Mouse (Mus musculus) neutrophil, adult 5-6 weeks (primary cell): Measurements from ENCODE around the gene Heatr4. TPM values are rescaled to one million over a fixed set of nuclear protein-coding genes. Genes with fewer than 3 reads are reported as not detected.

ENCODE experiments used
- ATAC-seq: fragments of 151-379, 151-347 bp; 2 replicates; pipeline ENCODE4 v1.8.0; 2017; ENCODE audit warnings: mild to moderate bottlenecking, moderate TSS enrichment; ENCODE audit not compliant: insufficient number of reproducible peaks, poor library complexity, low FRiP score, severe bottlenecking; ENCODE audit errors: extremely low read depth
- total RNA-seq: library from RNA; stranded (forward); fragments of 200-1000 nt; gene quantifications from 2 replicates; pipeline ENCODE4 v1.2.3, GENCODE M21; 2017

The Heatr4 gene
- total RNA-seq, 1 experiment from 2014 or later = not detected

DNA sequence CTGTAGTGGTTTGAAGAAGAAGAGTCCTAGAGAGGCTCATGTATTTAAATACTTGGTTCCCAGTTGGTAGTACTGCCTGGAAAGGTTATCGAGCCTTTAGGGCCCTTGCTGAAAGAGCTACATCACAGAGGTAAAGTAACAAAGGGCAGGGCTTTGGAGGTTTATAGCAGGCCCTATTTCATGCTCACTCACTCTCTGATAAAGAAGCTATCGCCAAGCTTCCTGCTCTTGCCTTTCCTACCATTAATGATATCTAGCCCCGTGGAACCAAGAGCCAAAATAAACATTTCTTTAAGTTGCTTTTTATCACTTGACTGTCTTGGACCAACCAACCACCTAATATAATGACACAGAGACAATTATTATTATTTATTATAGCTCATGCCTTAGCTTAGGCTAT lies 15.8 kb upstream of the Heatr4 start:
- no peak for ATAC-seq

DNA sequence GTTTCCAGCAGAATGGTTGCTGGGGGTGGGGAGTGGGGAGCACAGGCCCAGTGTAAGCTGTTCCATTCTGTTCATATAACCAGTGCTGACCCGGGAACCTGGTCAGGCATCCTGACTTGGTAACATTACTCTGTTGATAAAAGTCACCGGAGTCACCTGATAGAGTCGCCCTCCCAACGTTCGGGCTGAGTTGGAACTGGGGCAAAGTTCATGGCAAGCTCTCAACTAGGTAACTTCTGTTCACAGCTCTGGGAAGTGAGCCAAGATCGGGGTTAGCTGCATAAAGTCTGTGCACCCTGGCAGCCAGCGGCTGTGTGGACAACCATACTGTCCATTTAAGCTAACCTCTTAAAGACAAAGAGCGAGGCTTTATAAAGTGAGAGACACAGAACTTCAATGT lies 14.6 kb upstream of the Heatr4 start:
- 0 out of 2 replicates have a peak, but pooled peaks have one; percentile 16 for ATAC-seq

DNA sequence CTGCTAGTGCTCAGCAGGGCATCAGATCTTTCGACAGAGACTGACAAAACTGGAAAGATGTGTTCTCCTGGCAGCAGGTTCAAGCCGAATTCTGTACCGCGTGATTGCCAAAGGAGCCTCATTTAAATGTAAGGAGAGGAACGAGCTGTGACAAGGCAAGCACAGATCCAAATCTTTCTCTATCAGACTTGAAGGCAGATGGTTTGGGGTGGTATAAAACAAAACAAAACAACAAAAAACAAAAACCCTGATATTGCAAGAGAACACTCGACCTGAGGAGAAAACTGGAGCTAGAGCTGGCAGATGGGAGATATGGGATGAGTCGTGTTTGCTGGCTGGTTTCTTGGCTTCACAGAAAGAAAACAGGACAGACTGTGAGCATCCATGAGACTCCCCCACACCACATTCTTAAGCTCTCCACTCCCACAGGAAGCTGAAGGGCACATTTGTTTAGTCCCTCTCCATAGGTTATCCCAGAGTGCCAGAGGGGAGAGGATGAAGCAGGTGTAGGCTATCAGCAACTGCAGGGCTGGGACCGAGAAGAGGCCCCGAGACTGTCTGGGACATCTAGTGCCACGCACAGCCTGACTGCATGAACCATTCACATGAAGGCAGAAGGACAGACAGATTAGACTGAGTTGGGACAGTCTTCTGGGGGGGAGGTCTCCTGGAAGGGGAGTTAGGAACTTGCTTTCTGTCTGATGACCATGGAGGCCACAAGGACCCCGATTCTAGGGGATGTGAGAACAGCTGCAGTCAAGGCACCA lies 13.9 kb upstream of the Heatr4 start:
- ATAC-seq = no peak

DNA sequence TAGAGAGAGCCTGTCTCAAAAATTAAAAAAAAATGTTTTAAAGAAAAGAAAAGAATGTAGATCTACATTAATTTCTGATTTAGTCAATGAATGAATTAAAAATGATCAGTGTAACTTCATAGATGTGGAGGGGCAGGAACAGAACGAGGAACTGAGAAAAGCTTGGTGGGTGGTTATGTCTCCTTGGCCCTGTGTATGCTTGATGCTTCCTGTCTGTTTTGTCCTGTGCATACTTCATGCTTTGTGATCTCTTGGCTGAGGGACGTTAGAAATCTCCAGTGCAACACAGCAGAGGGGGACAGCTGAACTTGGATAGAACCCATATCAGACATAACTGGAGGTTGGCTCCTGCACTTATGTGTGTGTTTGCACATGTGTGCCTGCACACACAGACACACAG lies 12.6 kb upstream of the Heatr4 start:
- ATAC-seq = 0 out of 2 replicates have a peak, but pooled peaks have one; percentile 26

DNA sequence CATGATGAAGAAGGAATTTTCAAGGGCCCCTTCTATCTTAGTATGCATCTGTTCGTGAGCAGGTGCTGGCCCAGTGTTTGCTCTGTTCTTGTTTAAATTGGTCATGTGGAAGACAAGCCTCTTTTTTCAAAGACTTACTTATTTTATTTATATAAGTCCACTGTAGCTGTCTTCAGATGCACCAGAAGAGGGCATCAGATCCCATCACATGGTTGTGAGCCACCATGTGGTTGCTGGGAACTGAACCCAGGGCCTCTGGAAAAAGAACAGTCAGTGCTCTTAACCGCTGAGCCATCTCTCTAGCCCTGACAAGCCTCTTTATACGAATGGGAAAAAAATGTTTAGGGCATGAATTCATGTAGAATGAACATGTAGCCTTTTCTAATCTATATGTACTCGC lies 4.7 kb upstream of the Heatr4 start:
- ATAC-seq = no peak

DNA sequence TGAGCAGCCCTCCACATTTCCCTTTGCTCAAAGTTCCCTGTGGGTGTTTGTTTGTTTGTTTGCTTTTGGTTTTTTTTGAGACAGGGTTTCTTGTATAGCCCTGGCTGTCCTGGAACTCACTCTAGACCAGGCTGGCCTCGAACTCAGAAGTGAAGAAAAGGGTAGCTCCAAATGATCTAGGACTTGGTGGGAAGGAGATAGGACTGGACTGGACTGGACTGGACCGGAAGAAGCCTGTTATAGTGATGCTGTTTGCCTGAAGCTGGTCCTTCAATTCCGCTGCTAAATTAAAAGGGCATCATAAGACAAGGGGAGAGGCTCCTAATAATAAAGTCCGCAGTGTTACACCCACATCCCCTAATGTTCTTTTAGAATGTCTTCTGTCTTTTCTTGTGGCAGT lies 3.8 kb upstream of the Heatr4 start:
- ATAC-seq = no peak

DNA sequence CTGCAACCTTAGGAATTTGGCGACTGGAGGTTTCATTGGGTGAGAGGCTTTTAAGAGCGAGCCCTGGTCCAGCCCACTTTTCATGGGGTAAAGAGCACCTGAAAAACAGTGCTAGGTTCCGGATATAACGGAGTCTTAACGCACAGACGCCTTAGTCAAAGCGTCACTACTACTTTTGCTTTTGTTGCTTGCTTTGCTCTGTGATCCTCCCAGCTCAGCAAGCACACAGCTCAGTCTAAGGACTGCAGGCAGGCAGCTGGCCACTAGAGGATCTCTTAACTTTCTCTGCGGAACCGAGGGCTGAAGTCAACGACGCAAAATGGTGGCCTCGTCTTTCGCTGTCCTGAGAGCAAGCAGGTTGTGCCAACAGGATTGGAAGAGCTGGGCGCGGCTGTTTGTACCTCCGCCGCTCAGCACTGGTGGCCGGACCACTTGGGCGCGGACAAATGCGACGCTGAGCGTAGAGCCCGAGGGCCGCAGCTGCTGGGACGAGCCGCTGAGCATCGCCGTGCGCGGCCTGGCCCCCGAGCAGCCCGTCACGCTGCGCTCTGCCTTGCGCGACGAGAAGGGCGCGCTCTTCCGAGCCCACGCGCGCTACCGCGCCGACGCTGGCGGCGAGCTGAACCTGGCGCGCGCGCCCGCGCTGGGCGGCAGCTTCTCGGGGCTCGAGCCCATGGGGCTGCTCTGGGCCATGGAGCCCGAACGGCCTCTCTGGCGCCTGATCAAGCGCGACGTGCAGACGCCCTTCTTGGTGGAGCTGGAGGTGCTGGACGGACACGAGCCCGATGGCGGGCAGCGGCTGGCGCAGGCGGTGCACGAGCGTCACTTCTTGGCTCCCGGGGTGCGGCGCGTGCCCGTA lies 3.2 kb upstream of the Heatr4 start, which contains the start of gene Acot2:
Gene Acot2, plus strand, starts transcription at position 279 of the 859 bp plus-strand sequence.
- ATAC-seq = peak; percentile 93

DNA sequence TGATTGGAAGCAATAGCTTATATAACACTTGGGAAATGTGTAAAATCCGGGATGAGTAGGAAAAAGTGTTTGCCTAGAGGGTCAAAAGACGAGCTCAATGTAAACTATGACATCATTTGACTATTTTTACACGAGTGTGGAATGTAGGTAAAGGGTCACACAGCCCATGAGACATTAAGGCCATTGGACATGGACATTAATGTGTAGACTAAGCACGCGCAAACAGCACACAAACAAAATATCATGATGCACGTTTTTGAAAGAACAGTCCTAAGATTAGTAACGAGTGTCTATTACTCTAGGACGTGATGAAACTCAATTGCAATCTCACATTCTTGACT lies 2.6 kb upstream of the Heatr4 start:
- no peak for ATAC-seq

DNA sequence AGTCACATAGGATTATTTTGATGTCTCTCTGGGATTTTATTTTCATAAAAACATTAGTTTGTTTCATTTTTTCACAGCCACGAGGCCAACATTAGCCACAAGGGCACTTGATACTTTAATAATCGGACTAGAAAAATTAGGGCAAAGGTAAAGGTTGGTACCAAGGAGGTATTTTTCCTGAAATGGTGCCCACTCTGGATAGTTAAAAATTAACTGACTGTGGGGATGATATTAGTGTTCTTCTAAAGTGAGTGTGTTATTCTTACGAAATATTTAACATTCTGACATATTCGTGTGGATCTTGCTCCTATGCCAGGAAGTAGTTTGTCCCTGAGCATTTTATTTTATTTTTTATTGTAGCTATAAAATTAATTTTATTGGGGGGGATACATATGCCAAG lies 3.0 kb downstream of the Heatr4 start:
- ATAC-seq = no peak

DNA sequence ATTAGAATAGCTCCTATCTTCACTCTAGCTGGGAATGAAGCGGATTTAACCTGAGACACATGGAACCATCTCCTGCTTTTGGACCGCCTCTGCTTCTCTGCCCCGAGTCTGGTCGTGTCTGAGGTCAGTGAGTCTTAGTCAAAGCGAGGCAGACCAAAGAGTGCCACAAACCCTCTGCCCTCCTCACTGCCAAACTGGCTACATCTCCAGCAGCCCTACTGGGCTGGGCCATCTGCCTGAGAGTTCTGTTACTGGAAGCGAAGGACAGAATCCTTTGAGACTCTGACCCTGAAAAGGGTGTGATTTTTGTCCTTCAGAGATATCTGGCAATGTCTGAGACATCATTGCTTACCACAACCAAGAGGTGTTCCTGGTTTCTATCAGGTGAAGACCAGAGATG lies 5.8 kb downstream of the Heatr4 start:
- ATAC-seq = no peak

DNA sequence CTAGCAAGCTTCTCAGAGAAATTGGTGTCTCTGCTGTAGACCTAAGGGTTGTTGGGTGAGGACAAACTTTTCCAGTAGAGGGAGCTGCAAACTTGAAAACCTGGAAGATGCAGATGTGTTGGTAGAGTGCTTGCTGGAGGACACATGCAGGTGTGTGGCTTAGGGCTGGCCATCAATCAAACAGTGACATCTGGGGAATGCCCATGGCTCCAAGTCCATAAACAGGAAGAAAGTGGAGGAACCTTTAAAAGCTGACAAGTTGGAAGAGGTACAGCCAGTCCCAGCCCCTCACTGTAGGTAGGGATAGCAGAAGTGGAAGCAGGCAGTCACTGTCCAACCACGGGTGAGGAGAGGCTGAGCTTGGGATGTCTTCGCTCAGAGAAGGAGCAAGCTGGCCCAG lies 12.5 kb downstream of the Heatr4 start:
- ATAC-seq = peak; percentile 79

DNA sequence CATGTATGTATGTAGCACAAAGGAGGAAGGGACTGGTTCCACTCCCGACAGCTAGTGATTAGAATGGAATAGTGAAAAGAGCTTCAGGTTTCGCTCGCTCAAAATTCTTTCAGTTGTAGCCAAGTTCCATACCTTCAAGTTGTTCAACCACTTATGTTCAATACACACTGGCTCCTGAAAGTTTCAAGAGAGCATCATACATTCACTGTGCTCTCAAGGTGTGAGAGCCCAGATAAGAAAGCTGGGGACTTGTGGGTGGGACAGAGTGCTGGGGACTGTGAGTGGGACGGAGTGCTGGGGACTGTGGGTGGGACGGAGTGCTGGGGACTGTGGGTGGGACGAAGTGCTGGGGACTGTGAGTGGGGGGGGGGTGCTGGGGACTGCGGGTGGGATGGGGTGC lies 19.4 kb downstream of the Heatr4 start:
- ATAC-seq = no peak

DNA sequence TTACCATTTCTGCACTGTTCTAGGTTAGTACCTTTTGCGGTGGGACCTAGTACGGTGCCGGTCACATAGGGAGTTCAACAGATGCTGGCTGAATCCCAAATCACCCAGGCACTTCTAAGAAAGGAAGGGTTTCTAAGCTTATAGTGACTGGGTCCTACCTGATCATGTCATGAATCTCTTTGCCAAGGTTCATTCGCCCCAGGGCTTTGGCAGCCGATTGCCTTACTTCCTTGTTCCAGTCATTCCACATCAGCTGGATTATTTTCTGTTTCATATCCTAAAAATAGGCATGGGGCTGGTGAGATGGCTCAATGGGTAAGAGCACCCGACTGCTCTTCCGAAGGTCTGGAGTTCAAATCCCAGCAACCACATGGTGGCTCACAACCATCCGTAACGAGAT lies 26.4 kb downstream of the Heatr4 start:
- no peak for ATAC-seq

DNA sequence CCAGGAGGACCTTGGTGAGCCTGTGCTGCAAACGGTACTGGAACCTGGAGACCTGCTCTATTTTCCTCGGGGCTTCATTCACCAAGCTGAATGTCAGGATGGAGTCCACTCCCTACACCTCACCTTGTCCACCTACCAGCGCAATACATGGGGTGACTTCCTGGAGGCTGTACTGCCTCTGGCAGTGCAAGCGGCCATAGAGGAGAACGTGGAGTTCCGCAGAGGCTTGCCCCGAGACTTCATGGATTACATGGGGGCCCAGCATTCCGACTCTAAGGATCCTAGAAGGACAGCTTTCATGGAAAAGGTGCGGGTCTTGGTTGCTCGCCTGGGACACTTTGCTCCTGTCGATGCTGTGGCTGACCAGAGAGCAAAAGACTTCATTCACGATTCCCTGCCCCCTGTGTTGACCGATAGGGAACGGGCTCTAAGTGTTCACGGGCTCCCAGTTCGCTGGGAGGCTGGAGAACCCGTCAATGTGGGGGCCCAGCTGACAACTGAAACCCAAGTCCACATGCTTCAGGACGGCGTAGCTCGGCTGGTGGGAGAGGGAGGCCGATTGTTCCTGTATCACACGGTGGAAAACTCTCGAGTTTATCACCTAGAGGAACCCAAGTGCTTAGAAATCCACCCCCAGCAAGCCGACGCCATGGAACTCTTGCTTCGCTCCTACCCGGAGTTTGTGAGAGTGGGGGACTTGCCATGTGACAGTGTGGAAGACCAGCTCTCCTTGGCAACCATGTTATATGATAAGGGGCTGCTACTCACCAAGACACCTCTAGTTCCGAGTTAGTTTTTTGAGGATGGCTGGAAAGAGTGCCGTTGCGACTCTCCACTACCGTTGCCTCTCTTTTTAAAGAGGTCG lies 32.7 kb downstream of the Heatr4 start:
- ATAC-seq = no peak

DNA sequence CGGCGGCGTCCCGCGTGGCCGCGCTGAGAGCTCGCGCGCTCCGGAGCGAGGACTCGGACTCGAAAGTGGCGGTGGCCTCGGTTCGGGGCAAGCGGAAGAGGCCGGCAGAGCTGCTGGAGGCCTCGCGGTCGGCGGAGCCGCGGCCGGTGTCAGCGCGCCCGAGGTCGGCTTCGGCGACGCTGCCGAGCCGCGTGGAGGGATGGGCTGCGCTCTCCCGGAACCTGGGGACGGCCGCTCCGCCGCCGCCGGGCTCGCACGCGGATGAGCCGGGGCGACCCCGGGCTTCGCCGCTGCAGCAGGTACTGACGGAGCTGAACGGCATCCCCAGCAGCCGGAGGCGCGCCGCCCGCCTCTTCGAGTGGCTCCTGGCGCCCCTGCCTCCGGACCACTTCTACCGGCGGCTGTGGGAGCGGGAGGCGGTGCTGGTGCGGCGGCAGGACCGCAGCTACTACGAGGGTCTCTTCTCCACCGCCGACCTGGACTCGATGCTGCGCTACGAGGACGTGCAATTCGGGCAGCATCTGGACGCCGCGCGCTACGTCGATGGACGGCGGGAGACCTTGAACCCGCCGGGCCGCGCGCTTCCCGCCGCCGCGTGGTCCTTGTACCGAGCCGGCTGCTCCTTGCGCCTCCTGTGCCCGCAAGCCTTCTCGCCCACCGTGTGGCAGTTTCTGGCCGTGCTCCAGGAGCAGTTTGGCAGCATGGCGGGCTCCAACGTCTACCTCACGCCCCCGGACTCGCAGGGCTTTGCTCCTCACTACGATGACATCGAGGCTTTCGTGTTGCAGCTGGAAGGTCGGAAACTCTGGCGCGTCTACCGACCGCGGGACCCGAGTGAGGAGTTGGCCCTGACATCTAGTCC lies 33.6 kb downstream of the Heatr4 start:
- peak; percentile 25; the same call in 1 of the 2 replicates for ATAC-seq

DNA sequence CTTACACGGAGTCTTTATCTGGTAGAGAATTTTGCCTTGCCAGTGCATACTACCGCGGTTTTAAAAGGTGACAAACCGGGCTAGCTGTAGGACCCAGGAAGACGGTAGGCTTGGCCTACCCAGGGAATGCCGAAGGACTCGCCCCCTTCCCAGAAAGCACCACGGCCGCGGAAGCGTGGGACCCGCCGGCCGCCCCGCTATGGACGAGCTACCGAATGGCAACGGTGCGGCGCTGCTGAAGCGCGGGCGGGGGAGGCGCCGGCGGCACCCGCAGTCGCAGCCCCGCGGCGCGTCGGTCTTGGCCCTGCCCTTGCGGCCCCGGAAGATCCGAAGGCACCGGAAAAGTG lies 34.2 kb downstream of the Heatr4 start, which contains the start of gene Riox1:
Gene Riox1, plus strand, starts transcription at position 116 of the 347 bp plus-strand sequence.
- peak; percentile 69 for ATAC-seq

DNA sequence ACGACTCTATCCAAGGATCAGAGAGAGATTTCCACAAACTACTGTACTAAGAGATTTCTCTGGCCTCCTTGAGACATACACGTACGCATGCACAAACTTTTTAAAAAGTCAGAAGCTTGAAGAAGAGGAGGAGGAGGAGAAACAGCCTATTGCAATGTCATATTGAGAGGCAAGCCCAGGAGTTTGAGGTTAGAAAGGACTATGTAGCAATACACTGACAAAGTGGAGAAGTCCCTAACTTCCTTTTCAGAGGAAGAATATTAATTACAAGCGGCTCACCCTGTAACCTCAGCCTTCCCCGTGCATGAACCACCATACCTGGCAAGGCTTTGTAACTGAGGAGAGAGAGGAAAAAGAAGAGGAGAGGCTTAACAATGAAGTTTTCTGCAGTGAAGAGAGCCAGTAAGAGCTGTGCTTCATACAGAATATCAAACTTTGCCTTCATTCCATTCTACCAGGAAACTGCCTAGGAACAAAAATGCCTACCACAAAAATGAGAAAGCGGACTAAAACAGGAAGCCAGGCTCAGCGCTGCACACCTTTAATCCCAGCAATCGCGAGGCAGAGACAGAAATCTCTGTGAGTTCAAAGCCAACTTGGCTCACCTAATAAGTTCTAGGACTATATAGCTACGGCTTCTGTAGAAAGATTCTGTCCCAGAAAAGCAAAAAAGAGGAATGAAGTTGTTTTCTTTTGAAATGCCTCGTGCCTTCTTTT lies 34.7 kb downstream of the Heatr4 start:
- 0 out of 2 replicates have a peak, but pooled peaks have one; percentile 13 for ATAC-seq

DNA sequence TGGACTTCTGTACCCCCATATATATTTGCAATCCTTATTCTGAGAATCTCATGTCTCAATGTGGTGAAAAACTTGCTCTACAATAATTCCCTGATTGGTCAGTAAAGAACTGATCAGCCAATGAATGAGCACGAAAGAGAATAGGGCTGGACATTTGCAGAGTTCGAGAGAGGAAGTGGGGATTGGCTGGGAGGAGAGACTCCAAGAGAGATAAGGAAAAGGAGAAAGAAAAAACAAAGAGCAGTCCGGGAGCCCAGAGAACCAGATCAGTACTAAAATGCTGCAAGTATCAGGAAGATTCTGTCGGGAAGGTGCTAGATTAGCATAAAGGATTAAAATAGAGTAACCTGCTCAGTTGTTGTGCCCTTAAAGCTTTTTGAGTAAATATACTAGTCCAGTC lies 35.6 kb downstream of the Heatr4 start:
- ATAC-seq = no peak
